Mouse (Mus musculus) gastrocnemius, postnatal 14 days (tissue): ENCODE results near the gene Olfr692. TPM values are rescaled to one million over a fixed set of nuclear protein-coding genes. Genes with fewer than 3 reads are reported as not detected.
"Not testable (repeated sequence)": the region's sequence is repeated elsewhere in the genome, so short reads cannot be mapped to it uniquely, and the experiment has no call there.

Experiments used
- DNase-seq: peaks from one replicate; pipeline ENCODE4 v3.0.0; 2021; ENCODE audit warnings: mixed read lengths
- intact Hi-C: fragments of 180-260 bp; cut with DNase I; formaldehyde crosslinking; loops from one replicate; pipeline ENCODE4 v1.15.1; 2025; ENCODE audit warnings: low total_unique reads
- long read RNA-seq, 2 experiments: library from polyadenylated mRNA; stranded (forward); transcript quantifications; one replicate each; pipeline ENCODE4 v2.0.0; 2021
- total RNA-seq, 2 experiments: library from RNA; stranded (reverse); gene quantifications; 2 replicates each; pipeline ENCODE4 v1.2.3; 2021

The Olfr692 gene
- not detected for total RNA-seq
- long read RNA-seq, experiment 1, result 0 reads
- long read RNA-seq, experiment 2, result 0 reads

GRCm38 (mm10) chr7:105367930-105368329 lies at the start of gene Olfr692:
Gene Olfr692 (plus strand): TSS chr7:105368230.
- intact Hi-C loops, result no loop called here
- no peak for DNase-seq

GRCm38 (mm10) chr7:105325302-105325701 lies 42.7 kb upstream of the Olfr692 start:
- intact Hi-C loops, result no loop called here
- DNase-seq, result no peak

GRCm38 (mm10) chr7:105334004-105334403 lies 34.0 kb upstream of the Olfr692 start, which contains the start of gene Olfr690:
Gene Olfr690 (minus strand): TSS chr7:105334104.
- intact Hi-C loops, result no loop called here

GRCm38 (mm10) chr7:105342170-105342569 lies 25.9 kb upstream of the Olfr692 start, which contains the start of gene Olfr691:
Gene Olfr691 (minus strand): TSS chr7:105342270.
- intact Hi-C loops, result no loop called here
- no peak for DNase-seq

More at GRCm38 (mm10) chr7:105334004-105334403, 34.0 kb upstream of the Olfr692 start, which contains the start of gene Olfr690:
- no peak for DNase-seq

- no peak for DNase-seq
- intact Hi-C loops, result no loop called here
Measured at GRCm38 (mm10) chr7:105342752-105343151, 25.3 kb upstream of the Olfr692 start.

- DNase-seq, intact Hi-C loops: not testable (repeated sequence)
Measured at GRCm38 (mm10) chr7:105356064-105356463, 12.0 kb upstream of the Olfr692 start.

- DNase-seq, intact Hi-C loops: not testable (repeated sequence)
Measured at GRCm38 (mm10) chr7:105356487-105356886, 11.5 kb upstream of the Olfr692 start.

GRCm38 (mm10) chr7:105361713-105362112 lies 6.3 kb upstream of the Olfr692 start:
- intact Hi-C loops, result no loop called here

GRCm38 (mm10) chr7:105367268-105367667 lies 762 bp upstream of the Olfr692 start:
- no peak for DNase-seq
- intact Hi-C loops, result no loop called here

More at GRCm38 (mm10) chr7:105361713-105362112, 6.3 kb upstream of the Olfr692 start:
- no peak for DNase-seq

GRCm38 (mm10) chr7:105368521-105368920 lies 491 bp downstream of the Olfr692 start:
- no peak for DNase-seq
- intact Hi-C loops, result no loop called here

GRCm38 (mm10) chr7:105372912-105373311 lies 4.9 kb downstream of the Olfr692 start:
- DNase-seq, result no peak
- intact Hi-C loops, result no loop called here

GRCm38 (mm10) chr7:105373509-105373908 lies 5.5 kb downstream of the Olfr692 start:
- intact Hi-C loops, result no loop called here

GRCm38 (mm10) chr7:105373976-105374375 lies 5.9 kb downstream of the Olfr692 start:
- DNase-seq, result no peak
- intact Hi-C loops, result no loop called here

More at GRCm38 (mm10) chr7:105373509-105373908, 5.5 kb downstream of the Olfr692 start:
- no peak for DNase-seq

- no peak for DNase-seq
- intact Hi-C loops, result no loop called here
Measured at GRCm38 (mm10) chr7:105374866-105375265, 6.8 kb downstream of the Olfr692 start, which contains the start of gene Gm5901. Gene Gm5901 (plus strand): TSS chr7:105375038.

GRCm38 (mm10) chr7:105380329-105380728 lies 12.3 kb downstream of the Olfr692 start:
- no peak for DNase-seq
- intact Hi-C loops, result no loop called here

GRCm38 (mm10) chr7:105387696-105388095 lies 19.7 kb downstream of the Olfr692 start:
- intact Hi-C loops, result no loop called here
- no peak for DNase-seq

- intact Hi-C loops, result no loop called here
- no peak for DNase-seq
Measured at GRCm38 (mm10) chr7:105390236-105390635, 22.2 kb downstream of the Olfr692 start.

GRCm38 (mm10) chr7:105394606-105395005 lies 26.6 kb downstream of the Olfr692 start:
- no peak for DNase-seq
- intact Hi-C loops, result no loop called here

- DNase-seq, result no peak
- intact Hi-C loops, result no loop called here
Measured at GRCm38 (mm10) chr7:105395131-105395820, 27.2 kb downstream of the Olfr692 start.

GRCm38 (mm10) chr7:105396126-105396525 lies 28.1 kb downstream of the Olfr692 start:
- intact Hi-C loops, result no loop called here
- DNase-seq, result no peak
